Mouse (Mus musculus) common myeloid progenitor, adult 5-6 weeks (primary cell): Measurements from ENCODE around the gene Lgals3bp. TPM values are rescaled to one million over a fixed set of nuclear protein-coding genes. Genes with fewer than 3 reads are reported as not detected.
"Not testable (repeated sequence)": the region's sequence is repeated elsewhere in the genome, so short reads cannot be mapped to it uniquely, and the experiment has no call there.

Experiments
- ATAC-seq: replicated peaks from 2 replicates; pipeline ENCODE4 v1.8.0; 2016; ENCODE audit warnings: low read depth, mild to moderate bottlenecking, moderate TSS enrichment, inconsistent platforms; ENCODE audit not compliant: poor library complexity, severe bottlenecking
- total RNA-seq: library from RNA; stranded (forward); fragments of 200-1000, 187-1606 nt; gene quantifications from 2 replicates; pipeline ENCODE4 v1.2.3, GENCODE M21; 2017

Lgals3bp gene
- total RNA-seq, 1 experiment from 2014 or later: 108 TPM

DNA sequence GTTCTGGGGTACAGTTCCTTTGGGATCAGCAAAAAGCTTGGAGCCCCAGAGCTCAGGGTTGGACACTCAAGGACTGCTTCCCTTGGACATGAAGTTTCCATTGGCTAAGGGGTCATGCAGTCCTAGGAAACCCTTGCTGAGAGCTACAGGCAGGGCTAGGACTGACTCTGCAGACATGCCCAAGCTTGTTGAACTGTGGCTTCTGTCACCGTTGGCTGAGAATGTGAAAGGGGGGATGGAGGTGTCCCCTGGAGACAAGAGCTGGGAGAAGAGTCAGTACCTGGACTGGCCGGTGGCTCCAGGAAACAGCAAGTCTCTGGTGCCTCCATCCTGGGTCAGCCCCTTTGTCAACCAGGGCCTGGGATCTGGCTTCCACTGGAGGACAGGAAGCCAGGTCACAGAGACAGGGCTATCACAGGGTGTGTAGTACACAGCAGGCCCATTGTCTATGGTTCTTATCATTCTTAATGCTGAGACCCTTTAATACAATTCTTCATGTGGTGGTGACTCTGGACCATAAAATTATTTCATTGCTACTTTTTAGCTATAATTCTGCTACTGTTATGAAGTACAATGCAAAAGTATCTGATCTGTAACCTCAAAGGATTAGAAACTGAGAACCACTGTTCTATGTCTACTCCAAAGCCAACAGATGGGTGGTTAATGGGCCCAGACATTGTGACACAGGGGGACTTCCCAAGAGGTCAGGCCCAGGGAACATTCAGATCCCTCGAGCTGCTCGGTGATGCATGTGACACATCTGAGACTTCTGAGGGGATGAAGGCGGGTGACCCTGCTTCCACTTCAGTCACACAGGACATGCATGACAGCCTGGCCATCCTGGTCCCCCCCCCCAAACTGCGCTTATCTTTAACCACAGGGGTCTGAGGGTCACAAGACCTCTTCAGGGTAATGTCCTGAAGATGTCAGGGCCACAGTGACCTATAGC lies 2.3 kb upstream of the Lgals3bp start:
- no peak for ATAC-seq

- ATAC-seq: no peak
Observed at GRCm38 (mm10) chr11:118403183-118403582, 1.3 kb upstream of the Lgals3bp start.

DNA sequence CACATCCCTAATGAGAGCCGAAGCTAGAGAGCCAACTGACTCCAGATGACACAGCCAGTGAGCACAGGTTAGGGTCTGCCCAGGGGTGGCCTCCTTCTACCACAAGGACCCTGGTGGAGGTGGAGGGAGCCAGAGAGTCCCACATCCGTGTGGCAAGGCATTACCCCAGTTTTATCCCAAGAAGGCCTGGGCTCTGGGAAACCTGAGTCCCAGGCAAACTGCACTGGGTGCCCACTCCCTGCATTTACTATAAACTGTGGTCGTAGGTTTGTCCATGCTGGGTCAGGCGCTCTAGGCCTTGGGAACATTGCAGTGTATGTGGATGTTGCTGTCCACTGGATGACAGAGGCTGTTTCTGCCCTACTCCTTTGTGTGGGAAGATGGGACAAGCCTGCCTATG lies 697 bp downstream of the Lgals3bp start:
- ATAC-seq: no peak

DNA sequence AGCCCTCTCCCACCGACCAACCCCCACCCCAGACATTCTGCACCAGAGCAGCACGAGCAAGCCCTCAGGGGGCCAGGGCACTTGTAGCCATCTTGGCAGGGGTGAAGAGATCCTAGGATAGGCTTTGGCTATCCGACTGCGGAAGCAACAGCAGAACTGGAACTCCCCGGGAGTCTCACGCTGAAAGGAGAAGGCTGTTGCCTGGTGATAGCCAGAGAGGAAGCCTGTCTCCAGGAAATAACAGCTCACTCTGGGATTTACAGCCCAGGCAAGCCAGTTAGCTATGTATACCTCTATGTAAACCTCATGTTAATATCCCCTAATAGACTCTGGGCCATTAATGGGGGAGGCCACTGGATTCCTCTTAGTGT lies 1.3 kb downstream of the Lgals3bp start:
- ATAC-seq: peak; percentile 45

- peak; percentile 27 for ATAC-seq
Observed at GRCm38 (mm10) chr11:118399891-118400565, 1.9 kb downstream of the Lgals3bp start.

DNA sequence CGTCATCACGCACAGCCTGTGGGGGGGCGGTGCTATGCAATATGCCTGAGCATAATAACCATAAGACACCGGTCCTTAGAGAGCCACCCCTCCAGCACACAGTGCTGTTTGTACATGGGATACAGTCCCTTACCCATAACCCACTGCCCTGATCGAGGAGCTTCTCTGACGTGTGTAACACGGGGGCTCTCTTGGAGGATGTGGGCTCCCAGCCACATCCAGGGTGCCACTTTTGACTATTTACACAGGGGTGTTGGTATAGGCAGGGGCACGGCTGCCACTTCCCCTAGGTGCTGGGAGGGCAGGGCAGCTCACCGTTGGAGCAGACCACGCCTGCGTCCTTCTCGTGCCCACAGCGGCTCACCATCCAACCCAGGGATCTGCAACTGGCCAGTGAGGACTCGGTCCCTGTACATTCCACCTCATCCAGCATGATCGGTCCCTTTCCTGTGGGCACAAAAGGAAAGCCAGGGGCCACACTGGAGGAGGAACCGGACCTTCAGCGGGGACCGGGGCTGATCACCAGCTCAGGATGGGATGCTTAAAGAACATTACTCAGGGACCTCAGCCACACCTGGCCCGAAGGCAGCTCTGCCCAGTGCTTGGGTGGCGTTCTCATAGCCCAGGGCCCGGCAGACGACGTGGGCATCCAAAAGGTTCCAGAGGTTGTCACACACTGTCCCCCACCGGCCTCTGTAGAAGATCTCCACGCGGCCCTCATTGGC lies 3.9 kb downstream of the Lgals3bp start:
- no peak for ATAC-seq

- ATAC-seq: no peak
Observed at GRCm38 (mm10) chr11:118394538-118394937, 7.4 kb downstream of the Lgals3bp start.

DNA sequence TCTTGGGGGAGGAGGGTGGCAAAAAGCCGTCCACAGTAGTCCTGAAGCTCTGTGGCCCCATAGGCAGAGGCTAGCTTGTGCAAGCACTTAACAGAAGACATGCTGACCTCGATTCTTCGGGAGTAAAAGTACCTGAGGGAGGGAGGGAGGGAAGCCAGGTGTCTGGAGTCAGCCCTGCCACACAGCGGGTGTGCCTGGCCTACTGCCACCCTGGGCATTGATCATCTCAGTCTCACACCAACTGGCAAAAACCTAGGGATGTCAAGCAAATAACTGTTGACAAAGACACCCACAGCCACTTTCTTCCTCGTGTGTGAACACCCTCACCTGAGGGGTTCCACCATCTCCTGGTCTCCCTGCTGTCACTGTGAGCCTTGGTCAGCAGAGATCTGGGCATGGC lies 7.9 kb downstream of the Lgals3bp start:
- ATAC-seq: no peak

DNA sequence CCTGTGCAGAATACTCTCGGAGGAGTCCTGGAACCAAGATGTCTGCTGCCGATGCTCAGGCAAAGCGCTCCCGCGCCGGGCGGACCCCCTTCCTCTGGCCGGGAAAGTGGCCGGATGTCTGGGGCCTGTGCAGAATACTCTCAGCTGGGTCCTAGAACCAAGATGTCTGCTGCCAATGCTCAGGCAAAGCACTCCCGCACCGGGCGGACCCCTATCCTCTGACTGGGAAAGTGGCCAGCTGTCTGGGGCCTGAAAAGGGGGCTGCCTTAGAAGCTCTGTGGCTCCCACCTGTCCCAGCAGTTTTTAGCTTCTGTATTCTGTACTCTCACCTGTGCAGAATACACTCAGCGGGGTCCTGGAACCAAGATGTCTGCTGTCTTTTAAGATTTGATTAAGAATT lies 14.1 kb downstream of the Lgals3bp start:
- ATAC-seq: not testable (repeated sequence)

GRCm38 (mm10) chr11:118379251-118380009 lies 22.5 kb downstream of the Lgals3bp start:
- ATAC-seq: peak; percentile 99

DNA sequence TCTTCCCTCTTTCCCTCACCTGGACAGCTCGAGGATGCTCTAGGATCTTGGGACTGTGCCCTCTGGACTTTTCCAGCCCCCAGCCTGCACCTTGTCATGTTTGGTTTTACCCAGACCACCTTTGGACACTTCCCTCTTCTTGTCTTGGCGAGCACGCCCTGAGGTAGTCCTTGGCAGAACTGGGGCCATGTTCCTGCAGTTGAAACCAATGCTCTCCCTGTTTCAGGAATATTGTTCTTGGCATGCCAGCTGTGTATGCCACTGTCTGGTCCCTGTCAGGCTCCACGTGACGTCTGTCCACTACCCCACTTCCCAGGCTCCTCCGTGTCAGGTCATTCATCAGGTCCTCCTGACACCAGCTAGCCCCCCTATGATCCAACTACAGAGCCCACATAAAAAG lies 23.2 kb downstream of the Lgals3bp start:
- no peak for ATAC-seq

- ATAC-seq: not testable (repeated sequence)
Observed at GRCm38 (mm10) chr11:118376323-118376722, 25.6 kb downstream of the Lgals3bp start.

GRCm38 (mm10) chr11:118375881-118376280 lies 26.0 kb downstream of the Lgals3bp start:
- no peak for ATAC-seq

DNA sequence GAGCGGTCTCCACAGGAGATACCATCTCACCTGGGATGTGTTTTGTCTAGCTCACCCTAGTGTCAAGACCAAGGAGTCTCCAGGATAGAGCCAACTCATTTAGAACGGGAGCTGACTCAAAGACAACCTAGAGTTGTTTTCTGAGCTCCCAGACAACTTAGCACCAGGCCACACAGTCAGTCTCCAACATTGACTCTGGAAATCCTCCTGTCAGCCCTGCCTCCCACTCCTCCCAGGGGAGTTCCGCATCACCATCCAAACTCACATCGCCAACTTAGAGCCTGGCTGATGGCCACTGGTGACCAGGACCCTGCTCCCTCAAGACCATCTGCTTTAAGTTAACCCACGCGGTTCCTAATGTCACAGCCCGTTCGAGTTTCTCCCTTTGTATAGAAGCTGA lies 26.4 kb downstream of the Lgals3bp start:
- no peak for ATAC-seq

GRCm38 (mm10) chr11:118375006-118375405 lies 26.9 kb downstream of the Lgals3bp start:
- no peak for ATAC-seq

DNA sequence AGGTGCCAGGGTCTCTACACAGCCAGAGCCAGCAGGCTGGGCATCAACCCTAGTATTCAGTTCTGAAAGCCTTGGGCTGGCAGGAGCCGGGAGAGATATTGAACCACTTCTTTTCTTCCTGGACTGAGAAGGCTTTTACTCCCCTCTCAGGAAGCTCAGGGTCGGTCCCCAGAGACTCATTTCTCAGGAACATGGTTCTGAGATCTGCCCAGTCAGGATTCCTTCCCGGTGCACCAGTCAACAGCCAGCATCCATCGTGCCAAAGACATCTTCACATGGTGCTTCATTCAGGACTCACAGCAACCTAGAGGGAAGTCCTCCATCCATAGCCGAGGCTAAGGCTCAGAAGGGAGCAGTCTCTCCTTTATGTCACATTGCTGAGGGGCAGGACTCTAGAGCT lies 27.4 kb downstream of the Lgals3bp start:
- ATAC-seq: no peak

DNA sequence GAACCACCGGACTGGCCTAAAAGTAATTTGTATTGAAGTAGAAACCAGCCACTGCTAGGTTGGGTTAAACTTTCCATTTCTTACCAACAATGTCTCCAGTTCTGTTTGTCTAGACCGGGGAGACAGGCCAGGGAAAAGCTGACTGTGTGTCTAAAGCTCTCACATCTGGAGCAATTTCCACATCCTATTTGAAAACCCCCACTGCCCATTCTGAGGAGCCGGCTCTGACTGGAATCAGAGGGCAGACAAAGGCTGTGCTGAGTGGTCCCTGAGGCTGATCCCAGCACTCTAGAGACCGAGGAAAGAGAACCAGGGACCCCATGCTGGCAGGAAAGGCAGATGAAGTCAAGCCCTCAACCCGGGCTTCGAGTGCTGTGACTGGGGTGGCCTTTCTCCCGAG lies 29.3 kb downstream of the Lgals3bp start:
- no peak for ATAC-seq

GRCm38 (mm10) chr11:118371876-118372275 lies 30.0 kb downstream of the Lgals3bp start:
- ATAC-seq: no peak

- ATAC-seq: no peak
Observed at GRCm38 (mm10) chr11:118369657-118370056, 32.2 kb downstream of the Lgals3bp start.

DNA sequence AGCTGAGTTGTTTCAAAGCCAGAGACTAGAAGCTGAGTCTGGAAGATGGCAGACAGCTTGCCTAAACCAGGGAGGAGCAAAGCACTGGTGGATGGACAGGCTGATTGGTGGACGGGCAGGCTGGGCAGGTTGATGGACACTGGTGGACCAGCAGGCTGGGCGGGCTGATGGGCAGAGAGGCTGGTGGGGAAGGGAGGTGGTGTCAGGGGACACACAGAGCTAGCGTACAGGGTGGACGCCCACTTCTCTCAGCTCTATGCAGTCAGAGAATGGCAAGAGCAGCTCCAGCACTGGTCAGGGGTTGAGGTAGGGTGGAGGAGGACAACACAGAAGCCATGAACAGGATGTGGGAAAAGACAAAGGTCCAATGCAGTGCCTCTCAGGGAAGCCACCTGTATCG lies 32.6 kb downstream of the Lgals3bp start:
- ATAC-seq: no peak
